Mouse (Mus musculus): ENCODE results near the gene Snapc3.
"Not testable (repeated sequence)": the region's sequence is repeated elsewhere in the genome, so short reads cannot be mapped to it uniquely, and the experiment has no call there.

The Snapc3 gene

DNA sequence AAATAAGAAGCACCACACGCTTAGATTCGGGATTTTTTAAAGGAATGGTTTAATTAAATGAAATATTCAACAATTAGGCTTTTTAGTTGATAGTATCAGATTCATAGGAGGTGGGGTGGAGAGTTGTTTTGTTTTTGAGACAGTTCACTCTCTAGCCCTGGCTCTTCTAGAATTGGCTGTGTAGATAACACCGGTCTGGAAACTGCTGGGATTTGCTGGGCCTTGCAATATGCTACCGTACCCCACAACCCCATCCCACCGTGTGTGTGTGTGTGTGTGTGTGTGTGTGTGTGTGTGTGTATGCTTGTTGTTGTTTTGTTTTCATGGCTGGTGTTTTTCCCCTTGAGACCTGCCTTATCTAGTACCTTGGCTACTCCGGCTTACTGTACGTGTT, 83.5 kb downstream of the Snapc3 start:
- no peak for DNase-seq

DNA sequence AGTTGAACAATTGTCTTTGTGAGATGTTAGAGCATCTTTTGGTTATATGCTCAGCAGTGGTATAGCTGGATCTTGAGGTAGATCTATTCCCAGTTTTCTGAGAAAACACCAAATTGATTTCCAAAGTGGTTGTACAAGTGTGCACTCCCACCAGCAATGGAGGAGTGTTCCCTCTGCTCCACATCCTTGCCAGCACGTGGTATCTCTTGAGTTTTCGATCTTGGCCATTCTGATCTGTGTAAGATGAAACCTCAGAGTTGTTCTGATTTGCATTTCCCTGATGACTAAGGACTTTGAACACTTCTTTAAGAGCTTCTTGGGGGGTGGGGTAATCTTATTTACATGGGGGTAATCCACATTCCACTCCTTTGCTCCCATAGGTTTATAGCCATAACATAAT, 92.1 kb downstream of the Snapc3 start:
- DNase-seq: no peak

DNA sequence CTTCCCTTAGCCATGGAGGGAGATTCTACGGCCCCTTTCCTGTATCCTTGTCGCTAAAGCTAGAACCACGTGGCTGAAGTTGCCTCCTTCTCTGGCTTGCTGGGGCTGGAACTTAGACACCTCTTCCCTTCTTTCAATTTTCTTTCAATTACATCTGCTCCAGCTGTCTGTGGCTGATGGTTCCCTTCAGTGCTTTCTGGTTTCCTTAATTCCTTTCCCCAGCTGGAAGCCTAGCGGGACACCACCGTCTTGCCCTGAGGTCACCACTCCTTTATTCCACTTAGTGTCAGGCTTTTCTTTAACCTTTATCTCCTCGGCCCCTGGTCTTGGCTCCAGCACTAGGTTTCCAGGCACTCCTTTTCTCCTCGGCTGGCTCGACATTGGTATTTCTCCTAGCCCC, 93.6 kb downstream of the Snapc3 start:
- no peak for DNase-seq

DNA sequence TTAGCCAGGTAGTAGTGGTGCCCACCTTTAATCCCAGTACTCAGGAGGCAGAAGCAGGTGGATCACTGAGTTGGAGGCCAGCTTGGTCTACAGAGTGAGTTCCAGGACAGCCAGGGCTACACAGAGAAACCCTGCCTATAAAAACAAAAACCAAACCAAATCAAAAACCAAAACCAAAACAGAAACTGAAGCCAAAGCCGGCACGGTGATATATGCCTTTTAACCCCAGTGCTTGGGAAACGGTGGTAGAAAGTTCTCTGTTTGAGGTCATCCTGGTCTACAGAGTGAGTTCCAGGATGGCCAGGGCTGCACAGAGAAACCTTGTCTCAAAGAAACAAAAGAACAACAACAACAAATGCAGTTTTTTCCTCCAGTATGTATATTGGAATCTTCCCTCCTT, 94.7 kb downstream of the Snapc3 start:
- no peak for DNase-seq

DNA sequence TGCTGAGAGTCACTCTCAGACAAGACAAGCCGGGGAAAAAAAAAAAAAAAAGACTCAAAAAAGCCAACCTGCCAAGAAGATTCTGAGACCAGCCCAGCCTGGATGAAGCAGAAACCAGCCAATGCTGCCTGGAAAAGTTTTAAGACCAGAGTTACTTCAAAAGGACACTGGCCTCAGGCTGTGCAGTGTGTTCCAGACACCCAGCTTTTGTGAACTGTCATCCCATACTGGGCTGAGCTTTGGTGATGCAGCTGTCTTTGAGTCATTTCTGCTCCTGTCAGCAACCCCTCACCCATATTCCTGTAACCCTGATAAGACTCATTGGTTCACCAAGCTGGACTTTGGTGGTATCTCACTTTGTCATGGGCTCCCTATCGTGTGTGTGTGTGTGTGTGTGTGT, 95.1 kb downstream of the Snapc3 start:
- no peak for DNase-seq

DNA sequence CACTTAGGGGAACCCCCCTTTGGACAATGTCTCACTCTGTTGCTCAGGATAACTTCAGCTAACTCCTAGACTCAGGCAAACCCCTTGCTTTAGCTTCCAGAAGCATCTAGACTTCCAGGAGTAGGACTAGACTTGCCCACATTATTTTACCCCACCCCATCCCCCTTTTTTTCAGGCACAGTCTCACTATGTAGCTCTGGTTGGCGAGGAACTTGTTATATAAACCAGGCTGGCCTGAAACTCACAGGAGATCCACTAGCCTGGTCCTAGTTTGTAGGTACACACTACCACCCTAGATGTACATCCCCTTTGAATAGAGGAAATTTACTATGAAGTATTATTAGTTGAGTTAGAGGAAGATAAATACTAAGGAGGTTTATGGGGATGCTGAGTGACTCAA, 96.7 kb downstream of the Snapc3 start:
- DNase-seq: no peak

DNA sequence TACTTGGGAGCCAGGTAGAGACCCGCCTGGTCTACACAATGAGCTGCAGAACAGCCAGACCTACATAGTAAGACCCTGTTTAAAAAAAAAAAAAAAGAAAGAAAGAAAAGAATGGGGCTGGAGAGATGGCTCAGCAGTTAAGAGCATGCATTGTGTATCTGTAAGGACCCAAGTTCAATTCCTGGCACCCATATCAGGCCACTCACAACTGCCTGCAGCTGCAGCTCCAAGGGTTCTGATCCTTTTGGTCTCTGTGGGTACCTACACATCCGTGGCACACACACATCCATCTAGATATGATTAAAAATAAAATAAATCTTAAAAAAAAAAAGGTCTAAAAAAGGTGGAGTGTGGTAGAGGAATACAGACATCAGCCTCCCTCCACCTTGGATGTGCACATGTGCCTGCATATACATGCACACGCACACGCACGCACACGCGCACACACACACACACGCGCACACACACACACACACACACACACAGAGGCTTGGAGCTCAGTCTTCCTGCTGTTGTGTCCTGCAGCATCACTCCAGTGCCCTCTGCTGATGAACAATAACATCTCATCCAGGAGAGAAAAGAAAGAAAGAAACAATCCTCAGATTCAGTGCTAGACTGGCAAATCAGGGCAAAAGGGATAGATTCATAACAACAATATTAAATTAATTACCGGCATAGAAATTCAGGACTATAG, 97.6 kb downstream of the Snapc3 start:
- DNase-seq: peak; percentile 41

DNA sequence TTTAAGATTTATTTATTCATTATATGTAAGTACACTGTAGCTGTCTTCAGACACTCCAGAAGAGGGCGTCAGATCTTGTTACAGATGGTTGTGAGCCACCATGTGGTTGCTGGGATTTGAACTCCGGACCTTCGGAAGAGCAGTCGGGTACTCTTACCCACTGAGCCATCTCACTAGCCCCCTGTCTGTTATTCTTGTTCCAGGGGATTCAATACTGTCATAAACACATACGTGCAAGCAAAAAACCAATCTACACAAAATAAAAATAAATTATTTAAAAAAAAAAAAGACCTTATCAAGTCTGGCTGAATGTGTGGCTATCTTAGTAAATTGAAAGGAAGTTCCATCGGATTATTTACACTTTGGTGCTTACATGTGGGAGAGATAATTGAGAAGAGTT, 98.6 kb downstream of the Snapc3 start:
- DNase-seq: not testable (repeated sequence)
